Mouse (Mus musculus) heart, adult 2 months (tissue): ENCODE measurements at regions not wholly inside any gene's neighbourhood (a gene's known extent, or its start where the extent isn't known, plus 50 kb on each side); places are given as distances from the start of the nearest gene placed in this dataset.

Source experiments
- DNase-seq, 2 experiments: peaks; one replicate each; pipeline ENCODE4 v3.0.0; 2021
- H3K27ac ChIP-seq: fragments of 200-600 bp; 2 replicates; pipeline ENCODE4 v1.8.1; 2022
- H3K27me3 ChIP-seq: fragments of 200-500 bp; 2 replicates; pipeline ENCODE4 v1.6.1; 2012; ENCODE audit warnings: mild to moderate bottlenecking, low read length, inconsistent platforms, mixed read lengths; ENCODE audit not compliant: control insufficient read depth, insufficient read depth
- H3K36me3 ChIP-seq: fragments of 200-500 bp; 2 replicates; pipeline ENCODE4 v1.6.1; 2012; ENCODE audit warnings: low read length, inconsistent platforms; ENCODE audit not compliant: control insufficient read depth, insufficient read depth
- H3K4me1 ChIP-seq: fragments of 200-500 bp; 2 replicates; pipeline ENCODE4 v1.6.1; 2011; ENCODE audit warnings: low read length; ENCODE audit not compliant: control insufficient read depth, insufficient read depth
- H3K4me3 ChIP-seq: fragments of 200-600 bp; 2 replicates; pipeline ENCODE4 v1.8.1; 2022
- H3K79me2 ChIP-seq: fragments of 200-500 bp; replicated peaks from 2 replicates; pipeline ENCODE4 v1.6.1; 2012; ENCODE audit warnings: mild to moderate bottlenecking, inconsistent platforms, low read length, moderate library complexity, mixed read lengths; ENCODE audit not compliant: control insufficient read depth, insufficient read depth
- H3K9ac ChIP-seq: fragments of 200-500 bp; 2 replicates; pipeline ENCODE4 v1.6.1; 2012; ENCODE audit warnings: low read depth, mild to moderate bottlenecking, control low read depth, inconsistent platforms, low read length, mixed read lengths
- CTCF ChIP-seq: fragments of 200-600 bp; IDR thresholded peaks from 2 replicates; pipeline ENCODE4 v1.8.1; 2022; ENCODE audit warnings: antibody characterized with exemption, mild to moderate bottlenecking, moderate library complexity
- EP300 ChIP-seq: fragments of 200-500 bp; IDR thresholded peaks from 2 replicates; pipeline ENCODE4 v1.6.1; 2011; ENCODE audit warnings: low read depth, low read length, control low read depth; ENCODE audit not compliant: insufficient read depth
- POLR2A ChIP-seq: fragments of 200-500 bp; IDR thresholded peaks from 2 replicates; pipeline ENCODE4 v1.6.1; 2011; ENCODE audit warnings: mild to moderate bottlenecking, low read depth, low read length, control low read depth; ENCODE audit not compliant: insufficient read depth
- WGBS: fragments of 180-500 bp; shearing (Covaris S2); methylation state at CpG from one replicate; pipeline ENCODE4 v1.1.7; 2018; 5-methylcytosine and 5-hydroxymethylcytosine counted together
- intact Hi-C: fragments of 180-260 bp; cut with DNase I; formaldehyde crosslinking; loops from one replicate; pipeline ENCODE4 v1.15.1; 2025

DNA sequence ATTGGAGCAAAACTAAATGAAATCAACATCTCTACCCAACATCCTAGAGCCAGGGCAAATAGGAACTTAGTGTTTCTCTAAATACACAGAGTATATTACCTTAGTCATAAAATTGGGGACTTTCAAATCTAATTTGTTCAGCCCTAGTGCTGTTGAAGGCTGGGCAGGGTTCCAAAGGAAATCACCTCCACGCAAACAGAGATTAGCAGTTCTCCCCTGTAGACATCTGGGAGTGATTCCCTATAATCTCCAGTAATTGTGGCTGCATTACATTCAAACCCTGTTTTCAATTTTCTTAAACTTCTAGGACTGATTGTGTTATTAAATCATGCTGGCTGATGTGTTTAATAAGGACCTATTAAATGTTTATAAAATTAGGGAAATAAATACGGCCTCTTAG is 519.7 kb downstream of the Ebf1 start:
- no peak overlapping the region for H3K9ac ChIP-seq
- 53% methylated on average over 2 of the region's 2 CpGs for WGBS
- no peak for TF ChIP-seq POLR2A
- TF ChIP-seq EP300 = no peak
- no peak for TF ChIP-seq CTCF
- H3K79me2 ChIP-seq = no peaks in the 10 kb centered on the region
- no peaks in the 10 kb centered on the region for H3K36me3 ChIP-seq
- H3K4me1 ChIP-seq = no peaks in the 10 kb centered on the region
- H3K27me3 ChIP-seq = no peaks in the 10 kb centered on the region
- no peak overlapping the region for H3K27ac ChIP-seq
- no peak for DNase-seq
- H3K4me3 ChIP-seq = no peak overlapping the region
- intact Hi-C loops = no loop called here

DNA sequence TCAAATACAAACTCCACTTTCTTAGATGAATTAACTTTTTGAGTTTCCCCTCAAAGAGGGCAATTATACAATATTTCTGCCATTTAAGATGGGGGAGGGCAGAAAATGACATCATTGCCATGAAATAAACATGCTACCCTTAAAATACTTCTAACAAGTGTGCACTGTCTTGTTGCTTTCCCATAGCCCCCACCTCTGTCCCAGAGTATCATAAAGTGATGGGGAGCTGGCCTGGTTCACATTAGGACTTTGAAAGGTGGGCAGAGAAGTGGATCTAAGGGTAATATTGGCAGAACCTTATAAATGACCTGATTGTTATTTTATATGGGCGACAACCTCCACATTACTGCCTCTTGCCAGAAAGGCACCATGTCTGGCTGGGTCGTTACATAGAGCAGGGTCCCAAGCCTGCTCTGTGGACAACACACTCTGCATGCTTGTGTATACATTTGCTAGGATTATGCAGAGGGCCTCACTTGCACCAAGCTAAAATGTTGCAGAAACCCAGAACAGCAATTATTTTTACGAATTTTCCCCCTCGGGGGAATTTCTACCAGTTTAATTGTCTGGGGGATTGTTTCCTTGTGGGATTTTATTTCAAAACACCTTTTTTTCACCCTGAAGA is 521.3 kb downstream of the Ebf1 start:
- no peak for TF ChIP-seq EP300
- no peak for TF ChIP-seq POLR2A
- TF ChIP-seq CTCF = no peak
- intact Hi-C loops = no loop called here
- 77% methylated on average over 4 of the region's 4 CpGs for WGBS
- Histone ChIP-seq H3K36me3 (no peaks in the 10 kb centered on the region), H3K27me3 (no peaks in the 10 kb centered on the region), H3K9ac (no peak overlapping the region), H3K27ac (no peak overlapping the region), H3K4me3 (no peak overlapping the region), H3K4me1 (no peaks in the 10 kb centered on the region), H3K79me2 (no peaks in the 10 kb centered on the region)
- no peak for DNase-seq

DNA sequence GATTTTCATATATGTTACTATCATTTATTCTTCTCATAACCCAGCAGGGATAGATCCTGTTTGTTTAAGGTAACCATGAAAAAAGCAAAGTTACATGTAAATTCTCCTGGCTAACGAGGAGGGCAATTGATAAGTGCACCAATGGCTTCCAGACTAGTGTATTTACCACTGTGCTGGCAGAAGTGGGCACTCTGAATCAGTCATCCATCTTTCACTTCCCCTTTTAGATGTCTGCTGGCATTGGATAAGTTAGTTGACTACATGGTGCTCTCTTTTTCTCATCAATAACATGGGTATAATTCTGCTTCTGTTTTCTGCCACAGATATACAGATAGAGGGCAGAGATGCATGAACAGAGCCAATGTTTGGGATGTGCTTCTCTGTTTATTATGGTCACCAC is 523.4 kb downstream of the Ebf1 start:
- no peak for DNase-seq
- intact Hi-C loops = no loop called here

DNA sequence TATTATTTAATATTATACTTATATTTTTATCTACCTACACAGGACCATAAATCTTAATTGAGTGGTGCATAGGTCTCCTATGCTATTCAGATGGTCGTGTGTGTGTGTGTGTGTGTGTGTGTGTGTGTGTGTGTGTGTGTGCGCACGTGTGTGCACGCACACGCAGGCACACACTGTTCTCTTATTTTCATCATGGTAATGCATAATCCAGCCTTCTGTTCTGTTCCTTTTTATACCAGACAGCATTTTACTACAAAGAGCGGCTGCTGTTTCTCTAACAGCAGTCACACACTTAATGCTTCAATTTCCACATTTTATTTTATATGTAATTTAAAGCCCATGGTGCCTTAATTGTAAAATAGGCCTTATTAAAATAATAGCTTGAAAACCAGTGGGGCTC is 537.0 kb downstream of the Ebf1 start:
- Histone ChIP-seq H3K4me1 (no peaks in the 10 kb centered on the region), H3K79me2 (no peaks in the 10 kb centered on the region), H3K27ac (no peak overlapping the region), H3K27me3 (no peaks in the 10 kb centered on the region), H3K4me3 (no peak overlapping the region), H3K36me3 (no peaks in the 10 kb centered on the region), H3K9ac (no peak overlapping the region)
- intact Hi-C loops = no loop called here
- no peak for TF ChIP-seq POLR2A
- no peak for TF ChIP-seq CTCF
- TF ChIP-seq EP300 = no peak
- WGBS = 83% methylated on average over 6 of the region's 6 CpGs
- DNase-seq = no peak

More for the DNA sequence above, 523.4 kb downstream of the Ebf1 start:
- no peak overlapping the region for H3K4me3 ChIP-seq
- TF ChIP-seq CTCF = no peak
- TF ChIP-seq POLR2A = no peak
- TF ChIP-seq EP300 = no peak
- no peak overlapping the region for H3K9ac ChIP-seq
- H3K4me1 ChIP-seq = no peaks in the 10 kb centered on the region
- H3K27ac ChIP-seq = no peak overlapping the region
- H3K36me3 ChIP-seq = no peaks in the 10 kb centered on the region
- no peaks in the 10 kb centered on the region for H3K27me3 ChIP-seq
- no peaks in the 10 kb centered on the region for H3K79me2 ChIP-seq
- WGBS = 76% methylated on average over 1 of the region's 1 CpGs

DNA sequence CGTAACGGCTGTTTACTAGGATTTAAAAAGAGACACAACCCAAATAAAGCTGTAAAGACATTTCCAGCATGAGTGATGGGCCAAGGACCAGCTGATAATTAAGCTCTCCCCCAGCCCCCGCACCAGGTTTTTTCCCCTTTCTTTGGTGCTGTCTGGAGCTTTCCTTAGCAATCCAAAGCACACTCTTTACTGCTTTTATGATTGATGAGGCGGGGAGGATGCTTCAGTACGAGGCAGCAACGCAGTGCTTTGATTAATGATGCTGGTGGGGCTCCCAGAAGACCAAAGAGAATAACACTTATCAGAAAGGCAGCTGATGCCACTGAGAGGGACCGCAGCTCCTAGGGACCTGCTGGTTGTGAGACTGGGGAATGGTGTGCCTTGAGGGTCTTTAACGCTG is 537.4 kb downstream of the Ebf1 start:
- no peak for DNase-seq
- no peak overlapping the region for H3K9ac ChIP-seq
- H3K4me1 ChIP-seq = no peaks in the 10 kb centered on the region
- TF ChIP-seq POLR2A = no peak
- no peak for TF ChIP-seq CTCF
- TF ChIP-seq EP300 = no peak
- H3K27ac ChIP-seq = no peak overlapping the region
- 75% methylated on average over 8 of the region's 8 CpGs for WGBS
- no peaks in the 10 kb centered on the region for H3K27me3 ChIP-seq
- no peaks in the 10 kb centered on the region for H3K36me3 ChIP-seq
- no peak overlapping the region for H3K4me3 ChIP-seq
- H3K79me2 ChIP-seq = no peaks in the 10 kb centered on the region
- intact Hi-C loops = no loop called here

DNA sequence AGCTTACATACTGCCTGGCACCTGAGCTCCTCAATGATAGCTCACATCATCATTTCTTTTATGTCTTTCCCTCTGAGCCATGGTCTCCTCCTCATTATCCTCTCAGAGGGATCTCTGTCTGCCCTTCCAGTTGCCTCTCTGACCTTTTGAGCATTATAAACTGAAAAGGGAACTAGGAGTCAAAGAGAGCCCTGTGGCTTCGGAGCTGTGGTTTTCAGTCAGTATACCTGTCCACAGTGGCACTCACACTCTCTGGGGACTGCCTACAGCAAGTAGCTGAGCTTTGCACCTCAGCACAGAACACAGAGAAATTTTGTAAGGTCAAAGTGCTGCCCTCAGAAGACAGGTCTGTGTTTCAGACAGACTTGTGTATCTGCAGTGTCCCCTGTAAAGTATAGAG is 538.7 kb downstream of the Ebf1 start:
- 58% methylated on average over 1 of the region's 1 CpGs for WGBS
- TF ChIP-seq EP300 (no peak), CTCF (no peak), POLR2A (no peak)
- no peak overlapping the region for H3K9ac ChIP-seq
- intact Hi-C loops = no loop called here
- H3K4me1 ChIP-seq = no peaks in the 10 kb centered on the region
- no peak overlapping the region for H3K4me3 ChIP-seq
- no peaks in the 10 kb centered on the region for H3K36me3 ChIP-seq
- DNase-seq = no peak
- no peak overlapping the region for H3K27ac ChIP-seq
- H3K79me2 ChIP-seq = no peaks in the 10 kb centered on the region
- H3K27me3 ChIP-seq = no peaks in the 10 kb centered on the region
